Mouse (Mus musculus) kidney, adult 2 months (tissue): Measurements from ENCODE around the gene Ppp1r15b. TPM values are rescaled to one million over a fixed set of nuclear protein-coding genes. Genes with fewer than 3 reads are reported as not detected.

ENCODE experiments used
- DNase-seq: peaks from one replicate; pipeline ENCODE4 v3.0.0; 2021
- H3K27ac ChIP-seq: fragments of 200-500 bp; 2 replicates; pipeline ENCODE4 v1.5.1; 2012; ENCODE audit warnings: low read depth, low read length, control low read depth, inconsistent platforms; ENCODE audit not compliant: insufficient read depth
- H3K27me3 ChIP-seq: fragments of 200-500 bp; replicated peaks from 2 replicates; pipeline ENCODE4 v1.6.1; 2012; ENCODE audit warnings: mild to moderate bottlenecking, moderate library complexity, low read length, inconsistent platforms; ENCODE audit not compliant: control insufficient read depth, insufficient read depth
- H3K36me3 ChIP-seq: fragments of 200-500 bp; 2 replicates; pipeline ENCODE4 v1.6.1; 2012; ENCODE audit warnings: mild to moderate bottlenecking, moderate library complexity, low read length, inconsistent platforms; ENCODE audit not compliant: control insufficient read depth, insufficient read depth
- H3K4me1 ChIP-seq: fragments of 200-500 bp; 2 replicates; pipeline ENCODE4 v1.6.1; 2011; ENCODE audit warnings: low read length; ENCODE audit not compliant: control insufficient read depth, insufficient read depth
- H3K4me3 ChIP-seq: fragments of 200-500 bp; 2 replicates; pipeline ENCODE4 v1.5.1; 2011; ENCODE audit warnings: mild to moderate bottlenecking, low read depth, low read length, control low read depth; ENCODE audit not compliant: insufficient read depth
- CTCF ChIP-seq: fragments of 200-500 bp; conservative IDR thresholded peaks from 2 replicates; pipeline ENCODE4 v1.5.1; 2011; ENCODE audit warnings: low read depth, mild to moderate bottlenecking, control low read depth, low read length, moderate library complexity, mixed read lengths; ENCODE audit not compliant: insufficient read depth, insufficient read length
- POLR2A ChIP-seq: fragments of 200-500 bp; IDR thresholded peaks from one replicate; pipeline ENCODE4 v1.6.1; 2011; ENCODE audit warnings: low read depth, low read length, control low read depth
- WGBS: fragments of 180-500 bp; shearing (Covaris S2); methylation state at CpG from one replicate; pipeline ENCODE4 v1.1.7; 2018; 5-methylcytosine and 5-hydroxymethylcytosine counted together
- polyA plus RNA-seq: library from polyadenylated mRNA; depleted of rRNA; stranded (reverse); fragments of >200 nt; gene quantifications from 2 replicates; pipeline ENCODE4 v1.2.3, GENCODE M21; 2012

Gene Ppp1r15b
- polyA plus RNA-seq, 1 experiment, result 23.9 TPM

DNA sequence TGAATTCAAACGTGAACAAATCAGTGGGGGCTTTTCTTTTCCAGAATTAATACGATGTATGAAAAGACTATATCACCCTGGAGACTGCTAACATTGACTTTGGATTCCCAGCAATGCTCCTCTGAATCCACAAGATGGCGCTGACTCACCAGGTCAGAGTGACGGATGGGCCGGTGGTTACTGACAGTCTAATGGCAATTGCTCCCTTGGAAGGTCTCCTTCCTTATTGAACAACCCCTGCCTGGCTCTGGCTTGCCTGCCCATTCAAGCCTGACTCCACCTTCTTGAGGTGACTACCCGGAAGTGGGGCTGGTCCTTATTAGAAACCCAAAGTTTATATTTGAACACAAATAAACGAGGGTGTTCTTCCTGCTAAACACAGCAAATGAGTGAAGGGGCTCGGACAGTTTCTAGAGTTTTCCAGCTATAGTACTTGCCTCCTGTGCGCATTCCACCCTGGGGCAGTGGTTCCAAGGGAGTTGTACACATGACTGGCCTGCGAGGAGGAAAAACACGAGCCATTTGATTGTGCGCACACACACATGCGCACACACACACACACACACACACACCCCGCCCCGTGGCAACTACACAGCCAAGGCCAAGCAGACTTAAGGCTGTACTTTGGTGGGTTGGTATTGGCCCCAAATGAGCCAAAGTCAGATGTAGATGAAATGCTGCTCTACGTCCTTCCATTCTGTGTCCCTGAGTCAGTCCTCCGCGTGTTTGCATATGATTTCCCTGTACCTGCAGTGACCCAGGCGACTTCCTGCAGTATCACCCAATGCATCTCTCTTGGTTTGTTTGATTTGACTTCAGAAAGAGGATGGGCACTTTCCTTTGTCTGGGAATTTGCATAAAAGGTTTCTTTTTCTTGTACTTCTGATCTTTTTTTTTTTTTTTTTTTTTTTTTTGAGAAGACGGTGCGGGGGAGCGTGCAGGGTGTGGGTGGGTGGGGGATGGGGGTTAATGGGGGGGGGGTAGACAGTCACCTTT lies 15.4 kb downstream of the Ppp1r15b start:
- no peaks in the 10 kb centered on the region; the same call in 1 of the 2 replicates for H3K4me1 ChIP-seq
- peak overlapping the region; percentile 45; the same call in 1 of the 2 replicates for H3K27ac ChIP-seq
- no peak overlapping the region for H3K4me3 ChIP-seq
- DNase-seq, result peak; percentile 78
- H3K36me3 ChIP-seq, result no peaks in the 10 kb centered on the region
- 45% methylated on average over 22 of the region's 22 CpGs for WGBS
- H3K27me3 ChIP-seq, result no peaks in the 10 kb centered on the region
- TF ChIP-seq POLR2A, result no peak
- TF ChIP-seq CTCF, result peak; percentile 97

- no peak for DNase-seq
- no peaks in the 10 kb centered on the region; the same call in 1 of the 2 replicates for H3K4me1 ChIP-seq
- no peaks in the 10 kb centered on the region for H3K36me3 ChIP-seq
- WGBS, result 76% methylated on average over 5 of the region's 5 CpGs
- no peaks in the 10 kb centered on the region for H3K27me3 ChIP-seq
- H3K27ac ChIP-seq, result no peak overlapping the region
- H3K4me3 ChIP-seq, result no peak overlapping the region
- TF ChIP-seq CTCF (no peak), POLR2A (no peak)
Measured at GRCm38 (mm10) chr1:133147324-133147723, 16.4 kb downstream of the Ppp1r15b start.

GRCm38 (mm10) chr1:133148122-133148521 lies 17.2 kb downstream of the Ppp1r15b start:
- no peaks in the 10 kb centered on the region for H3K27me3 ChIP-seq
- no peaks in the 10 kb centered on the region for H3K36me3 ChIP-seq
- no peak overlapping the region for H3K27ac ChIP-seq
- no peak for DNase-seq
- no peak for TF ChIP-seq POLR2A
- no peak for TF ChIP-seq CTCF
- 94% methylated on average over 8 of the region's 8 CpGs for WGBS
- H3K4me3 ChIP-seq, result no peak overlapping the region
- no peaks in the 10 kb centered on the region; the same call in 1 of the 2 replicates for H3K4me1 ChIP-seq

- no peak overlapping the region for H3K27ac ChIP-seq
- no peaks in the 10 kb centered on the region; the same call in 1 of the 2 replicates for H3K4me1 ChIP-seq
- WGBS, result 87% methylated on average over 2 of the region's 2 CpGs
- TF ChIP-seq CTCF, result no peak
- TF ChIP-seq POLR2A, result no peak
- H3K27me3 ChIP-seq, result no peaks in the 10 kb centered on the region
- no peak for DNase-seq
- H3K4me3 ChIP-seq, result no peak overlapping the region
- no peaks in the 10 kb centered on the region for H3K36me3 ChIP-seq
Measured at GRCm38 (mm10) chr1:133150556-133150955, 19.6 kb downstream of the Ppp1r15b start.

DNA sequence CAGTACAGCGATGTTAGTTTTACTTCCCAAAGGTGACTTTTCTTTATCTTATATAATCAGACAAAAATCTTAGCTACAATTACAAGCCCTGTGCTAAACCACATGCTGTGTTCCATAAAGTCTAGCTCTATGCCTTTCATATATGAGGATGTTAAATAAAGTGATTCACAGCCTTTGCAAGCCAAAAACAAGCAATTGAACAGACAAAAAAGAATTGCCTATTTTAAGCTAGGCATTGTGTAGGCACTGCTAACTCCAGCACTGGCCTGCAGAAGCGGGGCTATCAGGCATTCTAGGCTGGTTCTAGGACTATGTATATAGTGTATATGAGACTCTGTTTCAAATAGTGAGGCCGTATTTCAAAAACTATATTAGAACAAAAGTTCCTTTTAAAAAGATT lies 21.3 kb downstream of the Ppp1r15b start:
- H3K4me1 ChIP-seq, result no peaks in the 10 kb centered on the region
- TF ChIP-seq POLR2A (no peak), CTCF (no peak)
- H3K36me3 ChIP-seq, result no peaks in the 10 kb centered on the region
- H3K27ac ChIP-seq, result no peak overlapping the region
- no peaks in the 10 kb centered on the region for H3K27me3 ChIP-seq
- no peak overlapping the region for H3K4me3 ChIP-seq
- 94% methylated on average over 3 of the region's 3 CpGs for WGBS
- no peak for DNase-seq

DNA sequence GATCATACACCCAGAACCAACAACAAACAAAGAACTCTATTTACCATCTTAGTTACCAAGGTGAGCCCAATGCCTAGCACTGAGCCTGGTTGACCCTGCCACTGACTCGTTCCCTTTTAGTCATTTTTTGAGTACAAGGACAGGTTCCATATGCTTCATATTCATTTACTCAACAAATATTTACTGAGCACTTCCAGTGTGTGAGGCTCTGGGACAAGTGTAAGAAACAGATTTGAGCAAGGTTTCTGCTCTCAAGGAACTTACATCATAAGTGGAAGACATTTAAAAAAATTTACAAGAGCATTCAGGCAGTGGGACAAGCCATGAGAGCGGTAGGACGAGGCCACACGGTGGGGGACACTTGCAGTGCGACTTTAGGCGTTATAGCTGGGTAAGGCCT lies 24.3 kb downstream of the Ppp1r15b start:
- no peak for DNase-seq
- no peaks in the 10 kb centered on the region for H3K4me1 ChIP-seq
- H3K36me3 ChIP-seq, result no peaks in the 10 kb centered on the region
- no peak overlapping the region for H3K27ac ChIP-seq
- WGBS, result 86% methylated on average over 6 of the region's 6 CpGs
- TF ChIP-seq CTCF (no peak), POLR2A (no peak)
- H3K4me3 ChIP-seq, result no peak overlapping the region
- no peaks in the 10 kb centered on the region for H3K27me3 ChIP-seq

- Histone ChIP-seq H3K4me3 (no peak overlapping the region), H3K27me3 (no peaks in the 10 kb centered on the region), H3K36me3 (no peaks in the 10 kb centered on the region), H3K4me1 (no peaks in the 10 kb centered on the region), H3K27ac (no peak overlapping the region)
- TF ChIP-seq CTCF (no peak), POLR2A (no peak)
- WGBS, result 15% methylated on average over 7 of the region's 7 CpGs
- peak; percentile 70 for DNase-seq
Measured at GRCm38 (mm10) chr1:133159128-133159564, 28.2 kb downstream of the Ppp1r15b start.
